Mouse (Mus musculus): ENCODE data around the gene Aifm1. TPM values are rescaled to one million over a fixed set of nuclear protein-coding genes. Genes with fewer than 3 reads are reported as not detected.

Gene Aifm1
- polyA plus RNA-seq (2012; ENCODE audit: insufficient read depth, insufficient read length, missing spikeins), result 121 and 191 TPM in 2 replicates

- Histone ChIP-seq H3K4me3 (ENCODE audit: insufficient read depth, low read depth, low read length) (peak within 1 kb of the TSS; percentile 83), H3K4me1 (ENCODE audit: control insufficient read depth, insufficient read depth, insufficient read length, low read length) (no peaks in the 10 kb centered on the region), H3K27ac (replicated peaks; ENCODE audit: low read depth, low read length) (peak within 1 kb of the TSS; percentile 53; the same call in 1 of the 2 replicates)
Measured at GRCm38 (mm10) chrX:48513166-48513807, at the start of gene Aifm1. Gene Aifm1 (minus strand): TSS chrX:48513563.

GRCm38 (mm10) chrX:48532175-48532574, 18.8 kb upstream of the Aifm1 start:
- H3K27ac ChIP-seq (replicated peaks; ENCODE audit: low read depth, low read length), result no peak overlapping the region

GRCm38 (mm10) chrX:48526435-48526834, 13.1 kb upstream of the Aifm1 start:
- Histone ChIP-seq H3K27ac (replicated peaks; ENCODE audit: low read depth, low read length) (no peak overlapping the region), H3K4me3 (ENCODE audit: insufficient read depth, low read depth, low read length) (no peak overlapping the region), H3K4me1 (ENCODE audit: control insufficient read depth, insufficient read depth, insufficient read length, low read length) (no peaks in the 10 kb centered on the region)

More at GRCm38 (mm10) chrX:48532175-48532574, 18.8 kb upstream of the Aifm1 start:
- Histone ChIP-seq H3K4me1 (ENCODE audit: control insufficient read depth, insufficient read depth, insufficient read length, low read length) (no peaks in the 10 kb centered on the region), H3K4me3 (ENCODE audit: insufficient read depth, low read depth, low read length) (no peak overlapping the region)

GRCm38 (mm10) chrX:48525866-48526265, 12.5 kb upstream of the Aifm1 start:
- no peak overlapping the region for H3K4me3 ChIP-seq (ENCODE audit: insufficient read depth, low read depth, low read length)
- H3K4me1 ChIP-seq (ENCODE audit: control insufficient read depth, insufficient read depth, insufficient read length, low read length), result no peaks in the 10 kb centered on the region
- no peak overlapping the region for H3K27ac ChIP-seq (replicated peaks; ENCODE audit: low read depth, low read length)

GRCm38 (mm10) chrX:48525332-48525731, 12.0 kb upstream of the Aifm1 start:
- Histone ChIP-seq H3K4me3 (ENCODE audit: insufficient read depth, low read depth, low read length) (no peak overlapping the region), H3K27ac (replicated peaks; ENCODE audit: low read depth, low read length) (no peak overlapping the region), H3K4me1 (ENCODE audit: control insufficient read depth, insufficient read depth, insufficient read length, low read length) (no peaks in the 10 kb centered on the region)

GRCm38 (mm10) chrX:48523512-48523911, 10.1 kb upstream of the Aifm1 start:
- Histone ChIP-seq H3K4me3 (ENCODE audit: insufficient read depth, low read depth, low read length) (no peak overlapping the region), H3K4me1 (ENCODE audit: control insufficient read depth, insufficient read depth, insufficient read length, low read length) (no peaks in the 10 kb centered on the region), H3K27ac (replicated peaks; ENCODE audit: low read depth, low read length) (no peak overlapping the region)

DNA sequence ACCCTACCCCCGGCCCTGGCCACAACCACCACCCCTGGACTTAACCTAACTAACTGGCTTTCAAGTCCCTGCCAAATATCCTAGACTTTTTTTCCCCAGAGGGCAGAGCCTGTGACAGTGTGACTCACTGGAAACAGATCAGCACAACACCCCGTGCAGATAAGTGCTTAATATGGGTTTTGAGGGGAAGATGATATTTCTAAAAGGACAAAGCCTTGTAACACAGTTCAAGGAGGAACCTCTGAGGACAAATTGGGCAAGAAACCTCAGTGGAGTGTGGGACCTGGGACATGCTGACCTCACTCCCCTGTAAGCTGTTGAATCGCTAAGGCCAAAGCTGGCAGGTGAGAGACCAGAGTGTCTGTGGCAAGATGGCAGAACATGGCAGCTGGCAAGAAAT, 8.3 kb upstream of the Aifm1 start:
- Histone ChIP-seq H3K4me3 (ENCODE audit: insufficient read depth, low read depth, low read length) (no peak overlapping the region), H3K4me1 (ENCODE audit: control insufficient read depth, insufficient read depth, insufficient read length, low read length) (no peaks in the 10 kb centered on the region)

GRCm38 (mm10) chrX:48519549-48520085, 6.3 kb upstream of the Aifm1 start:
- no peak overlapping the region for H3K27ac ChIP-seq (replicated peaks; ENCODE audit: low read depth, low read length)
- no peaks in the 10 kb centered on the region for H3K4me1 ChIP-seq (ENCODE audit: control insufficient read depth, insufficient read depth, insufficient read length, low read length)
- peak overlapping the region; percentile 44 for H3K4me3 ChIP-seq (ENCODE audit: insufficient read depth, low read depth, low read length)

More for the DNA sequence above, 8.3 kb upstream of the Aifm1 start:
- no peak overlapping the region for H3K27ac ChIP-seq (replicated peaks; ENCODE audit: low read depth, low read length)

GRCm38 (mm10) chrX:48518808-48519548, 5.6 kb upstream of the Aifm1 start, which contains the start of gene Rab33a:
Gene Rab33a (plus strand): TSS chrX:48519285.
- no peaks in the 10 kb centered on the region for H3K4me1 ChIP-seq (ENCODE audit: control insufficient read depth, insufficient read depth, insufficient read length, low read length)
- H3K27ac ChIP-seq (replicated peaks; ENCODE audit: low read depth, low read length), result no peak within 1 kb of the TSS
- H3K4me3 ChIP-seq (ENCODE audit: insufficient read depth, low read depth, low read length), result peak within 1 kb of the TSS; percentile 44

DNA sequence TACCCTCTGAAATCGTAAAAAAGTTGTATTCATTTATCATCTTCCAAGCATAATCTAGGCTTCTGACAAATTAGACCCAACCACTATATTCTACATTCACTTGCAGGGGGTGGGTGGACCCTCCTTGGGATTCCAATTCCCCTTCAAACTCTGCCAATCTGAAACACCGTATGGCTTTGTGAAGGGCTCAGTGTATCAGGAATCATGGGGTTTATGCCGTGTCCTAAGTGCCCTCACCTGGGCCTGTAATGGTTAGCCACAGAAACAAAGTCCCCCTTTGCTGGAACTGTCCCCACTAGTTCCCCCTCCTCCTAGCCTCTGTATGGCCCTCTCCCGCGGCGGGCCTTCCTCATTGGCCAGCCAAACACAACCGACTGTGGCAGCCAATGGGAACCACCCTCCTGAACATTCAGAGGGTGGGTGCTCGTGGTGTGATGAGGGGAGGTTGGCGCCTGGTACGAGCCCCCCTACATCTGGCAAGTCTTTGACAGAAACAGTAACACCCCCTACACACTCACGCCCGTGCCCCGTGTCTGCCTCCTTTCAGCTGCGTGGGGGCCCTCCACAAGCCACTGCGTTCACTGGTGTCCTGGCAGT, 4.9 kb upstream of the Aifm1 start:
- Histone ChIP-seq H3K4me1 (ENCODE audit: control insufficient read depth, insufficient read depth, insufficient read length, low read length) (no peaks in the 10 kb centered on the region), H3K4me3 (ENCODE audit: insufficient read depth, low read depth, low read length) (no peak overlapping the region), H3K27ac (replicated peaks; ENCODE audit: low read depth, low read length) (no peak overlapping the region)

GRCm38 (mm10) chrX:48513824-48514223, 461 bp upstream of the Aifm1 start:
- no peaks in the 10 kb centered on the region for H3K4me1 ChIP-seq (ENCODE audit: control insufficient read depth, insufficient read depth, insufficient read length, low read length)

GRCm38 (mm10) chrX:48493763-48494162, 19.6 kb downstream of the Aifm1 start:
- no peak overlapping the region for H3K27ac ChIP-seq (replicated peaks; ENCODE audit: low read depth, low read length)
- no peak overlapping the region for H3K4me3 ChIP-seq (ENCODE audit: insufficient read depth, low read depth, low read length)
- no peaks in the 10 kb centered on the region for H3K4me1 ChIP-seq (ENCODE audit: control insufficient read depth, insufficient read depth, insufficient read length, low read length)

More at GRCm38 (mm10) chrX:48513824-48514223, 461 bp upstream of the Aifm1 start:
- H3K4me3 ChIP-seq (ENCODE audit: insufficient read depth, low read depth, low read length), result peak overlapping the region; percentile 68
- H3K27ac ChIP-seq (replicated peaks; ENCODE audit: low read depth, low read length), result no peak overlapping the region

GRCm38 (mm10) chrX:48481687-48482086, 31.7 kb downstream of the Aifm1 start:
- Histone ChIP-seq H3K4me3 (ENCODE audit: insufficient read depth, low read depth, low read length) (no peak overlapping the region), H3K4me1 (ENCODE audit: control insufficient read depth, insufficient read depth, insufficient read length, low read length) (no peaks in the 10 kb centered on the region), H3K27ac (replicated peaks; ENCODE audit: low read depth, low read length) (no peak overlapping the region)

GRCm38 (mm10) chrX:48481095-48481494, 32.3 kb downstream of the Aifm1 start:
- Histone ChIP-seq H3K27ac (replicated peaks; ENCODE audit: low read depth, low read length) (no peak overlapping the region), H3K4me1 (ENCODE audit: control insufficient read depth, insufficient read depth, insufficient read length, low read length) (no peaks in the 10 kb centered on the region), H3K4me3 (ENCODE audit: insufficient read depth, low read depth, low read length) (no peak overlapping the region)

DNA sequence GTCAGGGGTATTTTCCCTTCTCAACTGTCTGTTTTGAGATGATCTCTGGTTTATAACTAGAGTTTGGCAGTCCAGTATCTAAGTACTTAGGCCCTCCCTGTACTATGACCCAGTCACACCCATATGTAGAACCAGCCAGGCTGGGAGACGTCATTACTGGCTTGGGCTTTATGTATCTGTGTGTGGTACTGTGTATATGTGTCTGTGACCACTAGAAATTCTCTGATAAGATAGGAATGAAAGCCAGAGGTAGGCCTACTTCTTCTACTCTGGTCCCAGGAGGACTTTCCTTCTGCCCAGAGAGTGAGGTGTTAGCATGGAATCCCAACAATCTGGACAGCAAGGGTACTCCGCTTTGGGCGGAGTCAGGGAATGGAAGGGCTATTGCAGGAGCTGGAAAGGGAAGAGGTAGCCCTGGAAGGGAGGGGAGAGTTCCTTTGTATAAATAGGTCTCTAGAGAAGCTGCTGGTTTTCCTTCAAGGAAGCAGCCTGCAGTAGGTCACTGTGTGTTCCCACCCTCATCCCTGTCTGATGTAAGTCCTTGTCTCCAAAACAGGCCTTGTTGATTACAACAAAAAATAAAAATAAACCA, 45.9 kb downstream of the Aifm1 start:
- H3K27ac ChIP-seq (replicated peaks; ENCODE audit: low read depth, low read length), result peak overlapping the region; percentile 70
- no peak overlapping the region for H3K4me3 ChIP-seq (ENCODE audit: insufficient read depth, low read depth, low read length)
- no peaks in the 10 kb centered on the region for H3K4me1 ChIP-seq (ENCODE audit: control insufficient read depth, insufficient read depth, insufficient read length, low read length)

Data from brown adipose tissue, adult 24 weeks (tissue).